Mouse (Mus musculus) bone marrow macrophage, adult 2 months (primary cell): ENCODE measurements around the gene Brd4. TPM values are rescaled to one million over a fixed set of nuclear protein-coding genes. Genes with fewer than 3 reads are reported as not detected.
A peak's percentile ranks its signal among the peaks of the same experiment; 100 is the strongest.

ENCODE experiments used
- H3K27ac ChIP-seq: 2 replicates; pipeline ENCODE4 v1.5.1; 2012; ENCODE audit warnings: low read depth, low read length; ENCODE audit not compliant: insufficient read depth
- H3K4me1 ChIP-seq: 2 replicates; pipeline ENCODE4 v1.6.1; 2012; ENCODE audit warnings: low read length; ENCODE audit not compliant: control insufficient read depth, insufficient read depth
- H3K4me3 ChIP-seq: 2 replicates; pipeline ENCODE4 v1.5.1; 2012; ENCODE audit warnings: mild to moderate bottlenecking, low read length, moderate library complexity; ENCODE audit not compliant: insufficient read depth
- CTCF ChIP-seq: IDR thresholded peaks from 2 replicates; pipeline ENCODE4 v1.5.1; 2012; ENCODE audit warnings: low read depth, mild to moderate bottlenecking, low read length, moderate library complexity
- POLR2A ChIP-seq: IDR thresholded peaks from 2 replicates; pipeline ENCODE4 v1.6.1; 2012; ENCODE audit warnings: mild to moderate bottlenecking, low read depth, low read length, borderline replicate concordance
- polyA plus RNA-seq: library from polyadenylated mRNA; stranded (reverse); fragments of >200 nt; gene quantifications from 2 replicates; pipeline ENCODE4 v1.2.4, GENCODE M21; 2012; ENCODE audit not compliant: missing spikeins, insufficient read depth, insufficient read length

The Brd4 gene
- polyA plus RNA-seq, 1 experiment = 88.2 TPM

- Histone ChIP-seq H3K27ac (peak overlapping the region; percentile 11; the same call in 1 of the 2 replicates), H3K4me1 (peaks cover 24% of the 10 kb centered on the region), H3K4me3 (peak overlapping the region; percentile 4; the same call in 1 of the 2 replicates)
- no peak for TF ChIP-seq POLR2A
- no peak for TF ChIP-seq CTCF
Observed at GRCm38 (mm10) chr17:32281126-32281525, 3.4 kb downstream of the Brd4 start.

- Histone ChIP-seq H3K4me1 (peaks cover 30% of the 10 kb centered on the region), H3K27ac (no peak overlapping the region), H3K4me3 (no peak overlapping the region)
- TF ChIP-seq POLR2A = no peak
- no peak for TF ChIP-seq CTCF
Observed at GRCm38 (mm10) chr17:32280575-32280974, 3.9 kb downstream of the Brd4 start.

GRCm38 (mm10) chr17:32277201-32277600, 7.3 kb downstream of the Brd4 start:
- TF ChIP-seq CTCF (no peak), POLR2A (no peak)
- Histone ChIP-seq H3K27ac (no peak overlapping the region), H3K4me1 (peaks cover 35% of the 10 kb centered on the region), H3K4me3 (no peak overlapping the region)

- Histone ChIP-seq H3K4me1 (peaks cover 34% of the 10 kb centered on the region), H3K4me3 (no peak overlapping the region), H3K27ac (peak overlapping the region; percentile 26; the same call in 1 of the 2 replicates)
- no peak for TF ChIP-seq POLR2A
Observed at GRCm38 (mm10) chr17:32275568-32275967, 9.0 kb downstream of the Brd4 start.

- peaks cover 45% of the 10 kb centered on the region for H3K4me1 ChIP-seq
- TF ChIP-seq CTCF (no peak), POLR2A (no peak)
- H3K27ac ChIP-seq = peak overlapping the region; percentile 34; the same call in 1 of the 2 replicates
- no peak overlapping the region for H3K4me3 ChIP-seq
Observed at GRCm38 (mm10) chr17:32269151-32269550, 15.4 kb downstream of the Brd4 start.

- Histone ChIP-seq H3K4me3 (no peak overlapping the region), H3K27ac (peak overlapping the region; percentile 13), H3K4me1 (peaks cover 40% of the 10 kb centered on the region)
- no peak for TF ChIP-seq POLR2A
- TF ChIP-seq CTCF = no peak
Observed at GRCm38 (mm10) chr17:32268540-32268960, 16.0 kb downstream of the Brd4 start.

- peak overlapping the region; percentile 13 for H3K27ac ChIP-seq
- H3K4me3 ChIP-seq = no peak overlapping the region
- TF ChIP-seq CTCF (no peak), POLR2A (no peak)
- H3K4me1 ChIP-seq = peaks cover 42% of the 10 kb centered on the region
Observed at GRCm38 (mm10) chr17:32268096-32268495, 16.4 kb downstream of the Brd4 start.

- TF ChIP-seq POLR2A = no peak
- Histone ChIP-seq H3K4me3 (no peak overlapping the region), H3K4me1 (peaks cover 45% of the 10 kb centered on the region), H3K27ac (peak overlapping the region; percentile 6; the same call in 1 of the 2 replicates)
Observed at GRCm38 (mm10) chr17:32267617-32268016, 16.9 kb downstream of the Brd4 start.

GRCm38 (mm10) chr17:32263672-32264071, 20.9 kb downstream of the Brd4 start:
- Histone ChIP-seq H3K4me1 (peaks cover 29% of the 10 kb centered on the region), H3K4me3 (no peak overlapping the region), H3K27ac (no peak overlapping the region)
- TF ChIP-seq CTCF = no peak
- TF ChIP-seq POLR2A = no peak

GRCm38 (mm10) chr17:32262831-32263559, 21.5 kb downstream of the Brd4 start:
- Histone ChIP-seq H3K4me3 (no peak overlapping the region), H3K4me1 (peaks cover 22% of the 10 kb centered on the region), H3K27ac (no peak overlapping the region)
- TF ChIP-seq POLR2A = no peak
- no peak for TF ChIP-seq CTCF

- peaks cover 8% of the 10 kb centered on the region; the same call in 1 of the 2 replicates for H3K4me1 ChIP-seq
- TF ChIP-seq CTCF (no peak), POLR2A (no peak)
- no peak overlapping the region for H3K27ac ChIP-seq
- no peak overlapping the region for H3K4me3 ChIP-seq
Observed at GRCm38 (mm10) chr17:32258869-32259268, 25.7 kb downstream of the Brd4 start.
